Mouse (Mus musculus): ENCODE measurements at regions not wholly inside any gene's neighbourhood (a gene's known extent, or its start where the extent isn't known, plus 50 kb on each side); places are given as distances from the start of the nearest gene placed in this dataset.

- Histone ChIP-seq H3K4me3 (no peak overlapping the region), H3K27ac (no peak overlapping the region), H3K36me3 (replicated peaks) (no peaks in the 10 kb centered on the region), H3K9me3 (no peaks in the 10 kb centered on the region), H3K27me3 (ENCODE audit: poor library complexity, severe bottlenecking) (no peaks in the 10 kb centered on the region), H3K4me1 (no peaks in the 10 kb centered on the region)
- DNase-seq (ENCODE audit: extremely low spot score, low spot score), result no peak
- WGBS, result 93% methylated on average over 7 of the region's 7 CpGs
These were observed 89.1 kb downstream of the Kcnj2 start for GRCm38 (mm10) chr11:111155023-111155422.

GRCm38 (mm10) chr11:111155747-111156146, 89.8 kb downstream of the Kcnj2 start:
- no peaks in the 10 kb centered on the region for H3K4me1 ChIP-seq
- no peak overlapping the region for H3K27ac ChIP-seq
- 94% methylated on average over 7 of the region's 7 CpGs for WGBS
- H3K27me3 ChIP-seq (ENCODE audit: poor library complexity, severe bottlenecking), result no peaks in the 10 kb centered on the region
- no peaks in the 10 kb centered on the region for H3K9me3 ChIP-seq
- H3K4me3 ChIP-seq, result no peak overlapping the region
- H3K36me3 ChIP-seq (replicated peaks), result no peaks in the 10 kb centered on the region
- DNase-seq (ENCODE audit: extremely low spot score, low spot score), result no peak

- no peak for DNase-seq (ENCODE audit: extremely low spot score, low spot score)
- no peaks in the 10 kb centered on the region for H3K27me3 ChIP-seq (ENCODE audit: poor library complexity, severe bottlenecking)
These were observed 93.3 kb downstream of the Kcnj2 start for GRCm38 (mm10) chr11:111159299-111159698.

GRCm38 (mm10) chr11:111164907-111165306, 98.9 kb downstream of the Kcnj2 start:
- H3K9me3 ChIP-seq, result no peaks in the 10 kb centered on the region
- H3K4me1 ChIP-seq, result no peaks in the 10 kb centered on the region
- H3K4me3 ChIP-seq, result no peak overlapping the region
- no peak overlapping the region for H3K27ac ChIP-seq
- no peak for DNase-seq (ENCODE audit: extremely low spot score, low spot score)
- no peaks in the 10 kb centered on the region for H3K27me3 ChIP-seq (ENCODE audit: poor library complexity, severe bottlenecking)
- no peaks in the 10 kb centered on the region for H3K36me3 ChIP-seq (replicated peaks)

More at GRCm38 (mm10) chr11:111159299-111159698, 93.3 kb downstream of the Kcnj2 start:
- H3K27ac ChIP-seq, result no peak overlapping the region
- no peak overlapping the region for H3K4me3 ChIP-seq
- H3K4me1 ChIP-seq, result no peaks in the 10 kb centered on the region
- WGBS, result 84% methylated on average over 2 of the region's 2 CpGs
- H3K36me3 ChIP-seq (replicated peaks), result no peaks in the 10 kb centered on the region
- H3K9me3 ChIP-seq, result no peaks in the 10 kb centered on the region

GRCm38 (mm10) chr11:111170174-111170800, 104.3 kb downstream of the Kcnj2 start:
- H3K4me1 ChIP-seq, result no peaks in the 10 kb centered on the region
- H3K36me3 ChIP-seq (replicated peaks), result no peaks in the 10 kb centered on the region
- DNase-seq (ENCODE audit: extremely low spot score, low spot score), result no peak
- WGBS, result 90% methylated on average over 5 of the region's 5 CpGs
- H3K4me3 ChIP-seq, result no peak overlapping the region
- no peaks in the 10 kb centered on the region for H3K9me3 ChIP-seq
- no peaks in the 10 kb centered on the region for H3K27me3 ChIP-seq (ENCODE audit: poor library complexity, severe bottlenecking)
- no peak overlapping the region for H3K27ac ChIP-seq

GRCm38 (mm10) chr11:111173525-111173924, 107.6 kb downstream of the Kcnj2 start:
- H3K9me3 ChIP-seq, result no peaks in the 10 kb centered on the region

GRCm38 (mm10) chr11:111175566-111175965, 109.6 kb downstream of the Kcnj2 start:
- no peaks in the 10 kb centered on the region for H3K36me3 ChIP-seq (replicated peaks)
- H3K27me3 ChIP-seq (ENCODE audit: poor library complexity, severe bottlenecking), result no peaks in the 10 kb centered on the region
- H3K4me1 ChIP-seq, result no peaks in the 10 kb centered on the region
- H3K9me3 ChIP-seq, result no peaks in the 10 kb centered on the region
- no peak overlapping the region for H3K27ac ChIP-seq
- DNase-seq (ENCODE audit: extremely low spot score, low spot score), result no peak
- WGBS, result 77% methylated on average over 3 of the region's 3 CpGs
- no peak overlapping the region for H3K4me3 ChIP-seq

More at GRCm38 (mm10) chr11:111173525-111173924, 107.6 kb downstream of the Kcnj2 start:
- Histone ChIP-seq H3K36me3 (replicated peaks) (no peaks in the 10 kb centered on the region), H3K27me3 (ENCODE audit: poor library complexity, severe bottlenecking) (no peaks in the 10 kb centered on the region), H3K4me3 (no peak overlapping the region), H3K27ac (no peak overlapping the region), H3K4me1 (no peaks in the 10 kb centered on the region)
- no peak for DNase-seq (ENCODE audit: extremely low spot score, low spot score)
- WGBS, result 82% methylated on average over 4 of the region's 4 CpGs

- H3K4me3 ChIP-seq, result no peak overlapping the region
- H3K36me3 ChIP-seq (replicated peaks), result no peaks in the 10 kb centered on the region
- DNase-seq (ENCODE audit: extremely low spot score, low spot score), result no peak
- WGBS, result 90% methylated on average over 4 of the region's 4 CpGs
- no peaks in the 10 kb centered on the region for H3K9me3 ChIP-seq
- H3K4me1 ChIP-seq, result no peaks in the 10 kb centered on the region
- no peak overlapping the region for H3K27ac ChIP-seq
- H3K27me3 ChIP-seq (ENCODE audit: poor library complexity, severe bottlenecking), result no peaks in the 10 kb centered on the region
These were observed 111.6 kb downstream of the Kcnj2 start for GRCm38 (mm10) chr11:111177516-111177915.

GRCm38 (mm10) chr11:111197422-111197821, 131.5 kb downstream of the Kcnj2 start:
- Histone ChIP-seq H3K4me3 (no peak overlapping the region), H3K4me1 (no peaks in the 10 kb centered on the region), H3K36me3 (replicated peaks) (no peaks in the 10 kb centered on the region), H3K27ac (no peak overlapping the region), H3K9me3 (no peaks in the 10 kb centered on the region), H3K27me3 (ENCODE audit: poor library complexity, severe bottlenecking) (no peaks in the 10 kb centered on the region)
- DNase-seq (ENCODE audit: extremely low spot score, low spot score), result no peak
- 89% methylated on average over 4 of the region's 4 CpGs for WGBS

GRCm38 (mm10) chr11:111200512-111200911, 134.5 kb downstream of the Kcnj2 start:
- Histone ChIP-seq H3K27ac (no peak overlapping the region), H3K4me3 (no peak overlapping the region), H3K4me1 (no peaks in the 10 kb centered on the region), H3K27me3 (ENCODE audit: poor library complexity, severe bottlenecking) (no peaks in the 10 kb centered on the region), H3K36me3 (replicated peaks) (no peaks in the 10 kb centered on the region), H3K9me3 (no peaks in the 10 kb centered on the region)
- WGBS, result 73% methylated on average over 2 of the region's 2 CpGs
- no peak for DNase-seq (ENCODE audit: extremely low spot score, low spot score)

- Histone ChIP-seq H3K9me3 (no peaks in the 10 kb centered on the region), H3K4me3 (no peak overlapping the region)
These were observed 136.8 kb downstream of the Kcnj2 start for GRCm38 (mm10) chr11:111202780-111203179.

GRCm38 (mm10) chr11:111210565-111210964, 144.6 kb downstream of the Kcnj2 start:
- H3K4me3 ChIP-seq, result no peak overlapping the region
- H3K27ac ChIP-seq, result no peak overlapping the region
- DNase-seq (ENCODE audit: extremely low spot score, low spot score), result no peak
- H3K9me3 ChIP-seq, result peaks cover 9% of the 10 kb centered on the region
- H3K4me1 ChIP-seq, result peaks cover 27% of the 10 kb centered on the region
- no peaks in the 10 kb centered on the region for H3K36me3 ChIP-seq (replicated peaks)
- no peaks in the 10 kb centered on the region for H3K27me3 ChIP-seq (ENCODE audit: poor library complexity, severe bottlenecking)

More at GRCm38 (mm10) chr11:111202780-111203179, 136.8 kb downstream of the Kcnj2 start:
- Histone ChIP-seq H3K27ac (no peak overlapping the region), H3K4me1 (no peaks in the 10 kb centered on the region), H3K36me3 (replicated peaks) (no peaks in the 10 kb centered on the region), H3K27me3 (ENCODE audit: poor library complexity, severe bottlenecking) (no peaks in the 10 kb centered on the region)
- DNase-seq (ENCODE audit: extremely low spot score, low spot score), result no peak

GRCm38 (mm10) chr11:111212038-111212701, 146.2 kb downstream of the Kcnj2 start:
- no peaks in the 10 kb centered on the region for H3K27me3 ChIP-seq (ENCODE audit: poor library complexity, severe bottlenecking)
- peaks cover 9% of the 10 kb centered on the region for H3K9me3 ChIP-seq
- no peaks in the 10 kb centered on the region for H3K36me3 ChIP-seq (replicated peaks)
- WGBS, result 60% methylated on average over 5 of the region's 5 CpGs
- H3K27ac ChIP-seq, result peak overlapping the region; percentile 86
- DNase-seq (ENCODE audit: extremely low spot score, low spot score), result peak; percentile 49
- peaks cover 27% of the 10 kb centered on the region for H3K4me1 ChIP-seq
- H3K4me3 ChIP-seq, result peak overlapping the region; percentile 32; the same call in 1 of the 2 replicates

Measured in forebrain, embryonic 10.5 days (tissue).